Mouse (Mus musculus): ENCODE data around the gene Bbs12.

Gene Bbs12

DNA sequence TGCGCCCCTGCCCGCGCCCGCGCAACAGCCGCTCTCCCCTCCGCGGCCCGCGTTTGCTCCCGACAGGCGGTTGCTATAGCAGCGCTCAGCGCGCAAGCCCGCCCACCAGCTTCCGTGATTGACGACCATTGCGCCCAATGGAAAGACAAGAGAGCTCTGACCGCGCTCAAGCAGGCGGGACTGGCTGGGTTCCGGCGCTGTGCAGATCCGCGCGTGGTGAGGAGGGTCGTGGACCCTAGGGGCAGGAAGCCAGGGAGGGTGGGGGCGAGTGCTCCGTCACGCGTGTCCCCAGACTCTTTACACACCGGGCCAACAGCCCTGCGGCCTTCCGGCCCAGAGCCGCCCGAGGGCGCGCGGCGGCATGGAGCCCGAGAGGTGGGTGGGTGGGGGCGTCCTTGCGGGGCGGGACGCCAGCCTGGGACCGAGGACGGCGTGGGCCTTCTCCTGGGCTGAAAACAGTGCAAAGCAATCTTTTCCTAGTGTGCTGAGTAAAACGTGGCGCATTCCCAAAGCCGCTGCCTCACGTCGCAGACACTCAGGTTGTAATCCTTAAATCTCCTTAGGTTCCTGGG is at the start of gene Bbs12, which contains the start of gene Cetn4:
TSS of gene Bbs12 (plus strand) at position 185 of the 572 bp plus-strand sequence.
TSS of gene Cetn4 (minus strand) at position 339 of the 572 bp plus-strand sequence.
- peak; percentile 97 for DNase-seq

GRCm38 (mm10) chr3:37268338-37268737 is 44.0 kb upstream of the Bbs12 start:
- no peak for DNase-seq

DNA sequence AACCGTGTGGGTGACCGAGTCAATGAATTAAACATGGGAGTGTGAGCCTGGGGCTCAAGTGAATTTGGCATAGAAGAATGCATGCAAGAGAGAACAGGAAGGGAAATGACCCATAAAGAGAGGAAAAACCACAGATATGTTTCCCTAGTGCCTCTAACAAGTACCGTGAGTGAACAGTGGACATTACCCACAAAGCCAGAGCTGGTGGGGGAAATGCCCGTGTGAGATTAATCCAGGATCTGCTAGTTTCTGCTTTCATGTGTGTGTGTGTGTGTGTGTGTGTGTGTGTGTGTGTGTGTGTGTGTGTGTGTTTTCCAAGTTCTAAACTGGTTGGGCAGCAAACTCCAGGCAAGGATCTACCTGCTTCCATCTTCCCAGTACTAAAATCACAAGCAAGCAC is 42.4 kb upstream of the Bbs12 start:
- DNase-seq, result peak; percentile 38

DNA sequence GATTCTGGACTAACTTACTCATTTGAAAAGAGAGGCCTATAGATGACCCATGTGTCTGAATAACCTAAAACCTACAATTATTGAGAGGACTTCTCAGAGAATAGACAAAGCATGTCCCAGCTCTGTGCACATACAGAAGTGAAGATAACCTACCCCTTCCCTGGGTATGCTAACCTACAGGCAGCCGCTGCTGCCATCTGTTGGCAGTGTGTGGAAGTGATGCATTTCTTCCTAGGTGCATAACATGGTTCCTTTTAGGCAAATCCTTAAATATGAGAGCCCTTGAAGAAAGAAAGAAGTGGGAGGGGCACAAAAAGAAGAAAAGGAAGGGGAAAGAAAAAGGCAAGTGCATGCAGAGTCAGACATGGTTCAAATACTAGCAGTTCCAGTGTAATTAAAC is 41.1 kb upstream of the Bbs12 start:
- DNase-seq, result peak; percentile 62

DNA sequence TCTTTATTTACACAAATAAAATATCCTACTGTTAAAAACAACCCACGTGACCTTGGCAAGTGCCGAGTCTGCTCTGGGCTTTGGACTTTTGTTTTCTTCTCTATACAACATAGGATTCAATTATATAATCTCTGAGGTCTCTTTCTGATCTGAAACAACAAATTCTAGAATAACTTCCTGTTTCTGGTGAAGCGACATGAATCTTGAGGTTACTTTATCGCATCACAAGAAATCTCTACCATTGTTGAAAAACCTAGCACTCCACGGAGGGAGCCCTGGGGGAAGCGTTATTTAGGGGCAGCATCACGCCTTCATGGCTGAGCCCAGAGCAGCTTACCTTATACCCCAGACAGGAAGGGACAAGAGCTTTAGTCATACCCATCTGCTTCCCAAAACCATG is 39.3 kb upstream of the Bbs12 start:
- no peak for DNase-seq

DNA sequence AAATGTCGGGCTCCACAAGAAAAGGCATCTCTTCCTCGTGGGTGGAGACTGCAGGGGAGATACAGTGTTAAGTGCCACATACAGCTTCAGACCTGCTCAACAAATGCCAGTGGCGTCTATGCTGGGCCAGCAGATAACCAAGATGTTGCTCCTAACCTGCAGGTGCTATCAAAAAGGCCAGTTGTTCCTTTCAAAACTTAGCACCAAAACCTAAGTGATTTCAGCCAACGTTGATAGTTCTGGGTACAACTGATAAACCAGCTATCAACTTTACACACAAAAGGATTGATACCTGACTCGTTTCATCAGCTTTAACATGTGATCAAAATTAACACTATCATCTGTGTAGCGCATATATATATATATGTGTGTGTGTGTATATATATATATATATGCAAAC is 37.7 kb upstream of the Bbs12 start:
- DNase-seq, result no peak

DNA sequence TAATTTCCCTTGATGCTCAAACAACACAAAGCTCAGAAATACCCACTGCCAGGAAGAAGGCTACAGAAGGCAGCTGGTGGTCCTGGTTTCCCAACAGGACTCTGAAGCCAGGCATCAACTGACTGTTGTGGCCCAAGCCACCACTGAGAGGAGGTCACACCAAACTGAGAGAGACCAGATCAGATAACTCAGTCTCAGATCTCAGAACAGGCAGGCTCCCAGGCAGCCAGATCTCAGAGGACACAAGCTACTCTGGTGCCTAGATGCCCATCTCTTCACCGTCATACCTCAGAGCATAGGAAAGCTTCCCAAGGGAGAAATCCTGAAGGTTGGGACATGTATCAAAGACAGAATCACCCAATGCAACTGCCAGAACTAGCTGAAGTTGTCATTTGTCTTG is 32.1 kb upstream of the Bbs12 start:
- no peak for DNase-seq

- DNase-seq, result no peak
These were observed 31.5 kb upstream of the Bbs12 start for GRCm38 (mm10) chr3:37280871-37281270.

DNA sequence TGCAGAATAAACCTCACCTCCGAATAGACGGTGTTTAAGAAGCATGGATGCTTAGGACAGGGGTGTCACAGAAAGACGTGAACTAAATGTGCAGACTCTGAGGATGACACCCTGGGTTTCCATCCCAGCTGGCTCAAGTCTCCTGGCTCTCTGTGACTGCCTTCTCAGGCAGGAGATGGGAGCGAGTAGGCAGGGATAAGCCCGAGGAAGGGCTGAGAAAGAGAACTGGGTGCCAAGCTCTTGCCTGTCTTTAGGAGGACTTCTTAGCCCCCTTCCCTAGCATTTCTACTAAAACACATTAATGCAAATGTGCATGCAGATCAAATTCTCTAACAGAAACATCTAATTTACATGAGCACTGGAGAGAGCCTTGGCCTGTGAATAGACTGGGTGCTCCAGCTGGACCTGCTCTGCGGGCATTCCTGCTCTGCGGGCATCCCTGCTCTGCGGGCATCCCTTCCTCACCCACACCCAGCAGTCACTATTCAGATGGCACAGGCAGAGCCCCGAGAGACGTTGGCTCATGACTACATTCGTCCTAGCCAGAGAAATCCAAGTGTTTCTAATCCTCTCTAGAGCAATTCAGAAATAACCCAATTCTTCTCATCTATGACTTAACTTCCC is 29.9 kb upstream of the Bbs12 start:
- no peak for DNase-seq

- no peak for DNase-seq
These were observed 29.1 kb upstream of the Bbs12 start for GRCm38 (mm10) chr3:37283234-37283633.

DNA sequence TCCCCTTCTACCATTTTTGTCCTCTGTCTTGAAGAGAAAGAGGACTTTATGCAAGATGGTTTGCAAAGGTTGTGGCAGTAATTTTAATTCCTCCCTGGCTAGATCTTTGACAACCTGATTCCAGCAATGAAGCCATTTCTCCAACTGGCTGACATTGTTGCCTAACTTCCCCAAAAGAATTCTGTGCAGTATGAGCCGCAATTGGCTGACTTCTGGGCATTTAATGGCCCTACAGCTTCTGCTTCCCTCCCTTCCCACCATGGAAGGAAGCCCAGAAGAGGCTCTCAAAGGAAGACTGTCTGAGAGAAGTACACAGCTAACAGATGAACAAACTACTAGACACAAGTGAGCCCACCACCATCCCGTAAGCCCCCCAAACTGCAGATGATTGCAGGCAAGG is 23.1 kb upstream of the Bbs12 start:
- DNase-seq, result no peak

- DNase-seq, result no peak
These were observed 21.3 kb upstream of the Bbs12 start for GRCm38 (mm10) chr3:37290881-37291541.

- no peak for DNase-seq
These were observed 20.4 kb upstream of the Bbs12 start for GRCm38 (mm10) chr3:37291929-37292328.

DNA sequence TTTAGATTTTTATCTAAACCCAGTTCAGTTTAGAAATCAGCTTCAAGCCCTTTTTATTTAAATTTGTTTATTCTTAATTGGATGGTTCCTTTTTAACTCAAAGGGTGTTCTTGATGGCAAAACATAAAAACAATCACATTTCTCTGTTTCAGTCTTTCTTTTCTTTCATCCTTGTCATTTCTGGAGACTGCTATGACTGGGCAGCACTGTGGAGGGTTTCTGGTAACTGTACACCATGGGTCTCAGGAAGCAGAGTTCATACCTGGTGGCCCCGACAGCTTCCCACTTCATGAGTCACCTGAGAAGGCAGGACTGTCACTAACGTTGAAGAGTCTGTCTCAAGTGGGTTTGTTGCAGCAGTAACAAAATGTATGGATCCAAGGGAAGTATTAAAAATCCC is 19.7 kb upstream of the Bbs12 start:
- no peak for DNase-seq

DNA sequence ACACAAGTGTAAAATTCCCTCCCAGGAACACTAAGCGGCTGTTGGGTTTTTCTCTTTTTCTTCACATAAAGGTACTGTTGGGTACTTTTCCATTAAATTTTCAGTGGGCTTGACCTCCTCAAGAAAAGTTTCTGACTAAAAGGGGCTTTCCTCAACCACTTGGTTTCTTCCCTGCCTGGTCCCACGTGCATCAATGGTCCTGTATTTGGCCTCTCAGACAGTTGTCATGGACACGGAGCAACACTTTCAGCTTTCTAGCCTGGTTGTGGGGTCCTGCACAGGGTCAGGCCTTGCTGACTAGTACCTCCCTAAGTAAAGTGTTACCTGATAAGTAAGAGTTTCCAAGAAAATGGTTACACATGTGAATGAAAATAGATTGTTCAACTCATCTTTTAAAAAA is 12.9 kb upstream of the Bbs12 start:
- DNase-seq, result no peak

- DNase-seq, result peak; percentile 45
These were observed 9.7 kb upstream of the Bbs12 start for GRCm38 (mm10) chr3:37302685-37303084.

DNA sequence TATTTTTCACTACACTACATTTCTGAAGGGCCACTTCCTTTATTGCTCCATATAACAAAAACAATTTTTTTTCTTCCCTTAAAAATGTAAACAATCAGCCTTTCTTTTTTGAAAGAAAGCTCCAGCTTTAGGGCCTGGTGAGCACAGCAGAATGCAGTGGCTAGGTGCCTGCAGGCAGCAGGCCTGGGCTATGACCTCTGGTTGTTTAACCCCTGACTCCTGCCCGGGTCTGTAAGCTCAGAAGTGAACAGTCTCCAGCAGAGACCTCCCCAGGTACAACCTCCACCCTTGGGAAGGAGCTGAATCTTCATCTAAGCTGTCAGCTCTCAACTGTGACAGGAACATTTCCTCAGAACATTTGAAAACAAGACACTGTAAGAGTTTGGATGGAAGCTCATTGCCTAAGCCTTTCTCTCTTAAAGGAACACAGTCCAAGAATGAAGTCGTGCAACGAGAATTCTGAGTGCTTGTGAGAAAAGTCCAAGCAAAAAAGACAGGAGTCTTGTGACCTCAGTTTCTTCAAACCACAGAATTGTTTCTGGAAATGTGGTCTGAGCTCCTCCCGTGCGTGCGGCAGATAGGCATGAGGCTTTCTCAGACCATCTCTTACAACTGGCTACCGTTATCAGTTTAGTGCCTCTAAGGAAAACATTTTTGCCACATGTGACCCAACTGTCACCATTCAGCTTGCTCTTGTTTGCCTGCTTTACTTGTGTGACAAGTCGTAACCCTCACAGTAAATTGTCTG is 8.8 kb upstream of the Bbs12 start:
- no peak for DNase-seq

DNA sequence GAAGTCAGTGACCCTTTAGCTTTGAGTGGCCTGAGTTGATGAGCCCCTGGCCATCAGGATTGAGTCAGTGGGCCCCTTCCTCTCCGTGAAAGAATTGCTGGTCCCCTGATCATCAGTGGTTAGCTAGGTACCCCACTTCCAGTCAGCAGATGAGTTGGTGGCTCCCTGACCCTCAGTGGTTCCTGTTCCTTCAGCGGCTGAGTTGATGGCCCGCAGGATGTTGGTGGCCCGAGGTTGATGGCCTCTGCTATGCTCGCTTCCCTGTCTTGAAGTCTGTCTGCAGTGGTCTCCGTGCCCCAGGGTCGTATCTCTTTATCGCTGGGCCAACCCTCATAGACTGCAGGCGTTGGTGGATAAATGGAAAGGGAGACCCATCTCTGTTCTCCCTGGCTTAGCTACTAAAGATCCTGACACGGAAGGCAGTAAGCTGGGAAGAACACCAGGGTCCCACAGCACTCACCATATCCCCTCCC is 421 bp upstream of the Bbs12 start:
- peak; percentile 14 for DNase-seq

DNA sequence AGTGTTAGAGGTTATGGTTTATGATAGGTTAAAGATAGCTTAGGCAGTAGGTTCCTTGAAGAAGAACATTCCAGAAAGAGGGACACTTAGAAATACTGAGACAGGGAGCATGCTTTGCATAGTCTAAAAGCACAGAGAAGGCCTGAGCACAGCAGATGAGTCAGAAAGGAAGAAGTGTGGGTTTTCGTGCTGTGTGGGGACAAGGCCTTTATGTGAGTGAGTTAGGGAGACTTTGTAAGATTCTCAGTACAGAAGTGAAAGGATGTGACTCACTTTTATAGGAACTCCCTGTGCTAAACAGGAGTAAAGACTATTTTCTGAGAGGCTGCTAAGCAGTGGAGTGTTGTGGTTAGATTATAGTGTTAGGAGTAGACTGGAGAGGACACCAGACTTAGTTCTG is 1.0 kb downstream of the Bbs12 start:
- DNase-seq, result peak; percentile 19

DNA sequence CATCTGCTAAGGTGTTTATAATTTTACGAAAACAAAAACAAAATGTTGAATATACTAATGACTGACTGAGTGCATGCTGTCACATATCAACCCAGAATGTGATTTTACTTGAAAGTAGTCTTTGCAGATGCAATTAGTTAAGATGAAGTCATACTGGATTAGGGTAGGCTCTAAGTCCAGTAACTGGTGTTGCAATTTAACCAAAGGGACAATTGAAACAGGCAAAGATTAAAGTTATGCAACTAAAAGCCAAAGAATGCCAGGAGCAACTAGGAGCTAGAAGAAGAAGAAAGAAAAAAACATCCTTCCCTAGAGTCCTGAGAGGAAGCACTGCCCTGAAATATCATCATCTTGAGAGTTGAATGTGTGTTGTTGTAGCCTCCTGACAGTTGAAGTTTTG is 3.9 kb downstream of the Bbs12 start:
- peak; percentile 65 for DNase-seq

DNA sequence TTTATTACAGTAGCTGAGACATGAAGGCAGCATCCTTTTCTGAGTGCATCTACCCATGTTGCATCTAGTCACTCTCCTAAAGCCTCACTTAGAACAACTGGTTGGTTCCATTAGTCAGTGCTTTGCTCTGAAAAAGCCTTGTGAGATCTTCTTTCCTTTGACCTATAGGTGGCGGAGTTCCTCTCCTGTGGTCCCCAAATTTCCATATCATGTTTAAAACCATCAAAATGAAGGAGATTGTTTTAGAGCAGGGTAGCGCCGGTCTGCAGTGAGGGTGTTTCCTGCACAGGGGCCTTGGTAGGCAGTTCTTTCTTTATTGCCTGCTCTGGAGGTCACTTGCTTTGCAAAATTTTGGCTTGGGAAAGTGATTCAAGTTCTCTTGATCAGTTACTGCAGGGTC is 12.0 kb downstream of the Bbs12 start:
- peak; percentile 21 for DNase-seq

GRCm38 (mm10) chr3:37325317-37326112 is 13.2 kb downstream of the Bbs12 start:
- DNase-seq, result no peak

DNA sequence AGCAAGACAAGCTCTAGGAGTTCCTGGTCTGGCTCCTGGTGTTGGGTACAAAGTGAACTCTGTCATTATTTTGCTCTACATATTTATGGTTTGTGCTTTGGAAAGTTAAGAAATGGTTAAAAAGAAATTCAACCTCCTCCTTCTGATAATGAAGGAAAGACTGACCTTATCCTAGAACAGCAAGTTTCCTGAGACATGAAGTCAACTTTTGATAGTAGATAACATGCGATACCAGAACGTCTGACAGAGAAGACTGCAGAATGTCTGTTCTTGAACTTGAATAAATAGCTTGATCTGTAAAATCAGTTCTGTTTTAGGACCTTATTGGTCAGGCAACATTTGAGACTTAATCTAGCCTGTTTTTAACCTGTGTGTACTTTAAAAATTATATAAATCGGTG is 14.3 kb downstream of the Bbs12 start:
- no peak for DNase-seq
